Comparison of ENCODE assay signal across 16 mouse cellular contexts in the genomic region with DNA sequence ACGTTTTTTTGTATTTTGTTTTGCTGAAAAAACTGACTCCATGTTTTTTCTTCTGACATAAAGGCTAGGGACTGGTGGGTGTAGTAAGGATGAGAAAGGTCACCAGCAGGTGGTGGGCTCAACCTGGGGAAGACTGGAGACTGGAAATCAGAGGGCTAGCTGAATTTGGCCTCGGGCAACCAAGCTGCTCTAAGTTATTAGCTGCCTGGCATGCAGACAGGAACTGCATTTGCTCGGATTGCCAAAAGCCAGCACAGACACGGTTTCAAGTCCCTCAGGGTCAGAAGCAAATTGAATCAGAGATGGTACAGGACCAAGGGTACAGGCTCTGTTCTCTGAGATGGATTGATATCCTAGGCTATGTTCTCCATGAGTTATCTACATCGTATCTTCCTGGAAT. TPM values are rescaled to one million over a fixed set of nuclear protein-coding genes. Genes with fewer than 3 reads are reported as not detected.
A peak's percentile ranks its signal among the peaks of the same experiment; 100 is the strongest.
DNase-seq lines count a peak whose midpoint lies in the region; ATAC-seq and TF ChIP-seq lines count a peak whose summit lies in the region.
"Had no signal": no experiment of that assay in that cellular context is flagged by ENCODE, and none has a peak within 500 bp of the region (broad histone marks: within the 10 kb centered on the region; RNA-seq: fewer than 3 reads in every experiment).

No protein-coding gene starts in this region.

- H3K27ac ChIP-seq in liver, adult 2 months (replicated peaks; ENCODE audit: insufficient read depth, low read depth, low read length): no peak overlapping the region
- H3K27ac ChIP-seq in liver, postnatal 0 days (ENCODE audit: low read depth): no peak overlapping the region
- no peak overlapping the region for H3K27ac ChIP-seq in neural tube, embryonic 12.5 days
- no peak overlapping the region for H3K27ac ChIP-seq in neural tube, embryonic 15.5 days (replicated peaks)
- H3K27ac ChIP-seq in embryonic facial prominence, embryonic 10.5 days (replicated peaks): no peak overlapping the region
- H3K27ac ChIP-seq: forebrain, embryonic 13.5 days; heart, embryonic 13.5 days; hindbrain, embryonic 12.5 days had no signal

- H3K9ac ChIP-seq in liver, adult 2 months (ENCODE audit: low read depth, low read length): no peak overlapping the region
- H3K9ac ChIP-seq in liver, postnatal 0 days (replicated peaks): no peak overlapping the region
- H3K9ac ChIP-seq in neural tube, embryonic 12.5 days: 0 out of 2 replicates have a peak overlapping the region, but pooled peaks have one; percentile 21
- H3K9ac ChIP-seq in neural tube, embryonic 15.5 days (replicated peaks): no peak overlapping the region
- H3K9ac ChIP-seq: forebrain, embryonic 13.5 days; forebrain, postnatal 0 days; heart, embryonic 13.5 days; hindbrain, embryonic 12.5 days had no signal

- no peak for ATAC-seq in liver, postnatal 0 days
- no peak for ATAC-seq in neural tube, embryonic 12.5 days (ENCODE audit: low FRiP score, low read depth)
- ATAC-seq in neural tube, embryonic 15.5 days (ENCODE audit: low FRiP score): no peak
- ATAC-seq: forebrain, embryonic 13.5 days; forebrain, postnatal 0 days; hindbrain, embryonic 16.5 days had no signal

- WGBS in liver, adult 2 months: 42% methylated on average over 5 of the region's 5 CpGs
- 77% methylated on average over 5 of the region's 5 CpGs for WGBS in liver, postnatal 0 days (ENCODE audit: insufficient replicate concordance)
- WGBS in neural tube, embryonic 12.5 days: 80% methylated on average over 5 of the region's 5 CpGs
- 69% methylated on average over 5 of the region's 5 CpGs for WGBS in neural tube, embryonic 15.5 days
- WGBS in embryonic facial prominence, embryonic 10.5 days: 63% methylated on average over 5 of the region's 5 CpGs

- no peaks in the 10 kb centered on the region for H3K27me3 ChIP-seq in liver, adult 2 months (ENCODE audit: control insufficient read depth, insufficient read depth, low read length)
- H3K27me3 ChIP-seq in liver, postnatal 0 days (ENCODE audit: insufficient read depth, low read length): no peaks in the 10 kb centered on the region
- no peaks in the 10 kb centered on the region for H3K27me3 ChIP-seq in neural tube, embryonic 12.5 days (replicated peaks)
- H3K27me3 ChIP-seq in neural tube, embryonic 15.5 days (replicated peaks): no peaks in the 10 kb centered on the region
- H3K27me3 ChIP-seq in embryonic facial prominence, embryonic 10.5 days (replicated peaks; ENCODE audit: low read depth, poor library complexity, severe bottlenecking): no peaks in the 10 kb centered on the region
- H3K27me3 ChIP-seq: forebrain, embryonic 13.5 days; heart, embryonic 13.5 days; hindbrain, embryonic 12.5 days had no signal

- TF ChIP-seq POLR2A in liver, adult 2 months (IDR thresholded peaks at IDR 0.05; ENCODE audit: extremely low read depth, insufficient read depth, low read length): no peak

- no peaks in the 10 kb centered on the region; the same call in 1 of the 2 replicates for H3K36me3 ChIP-seq in liver, adult 2 months (ENCODE audit: control insufficient read depth, insufficient read depth, low read length)
- H3K36me3 ChIP-seq in liver, postnatal 0 days (replicated peaks; ENCODE audit: insufficient read depth, low read length): no peaks in the 10 kb centered on the region
- no peaks in the 10 kb centered on the region for H3K36me3 ChIP-seq in neural tube, embryonic 12.5 days
- no peaks in the 10 kb centered on the region for H3K36me3 ChIP-seq in neural tube, embryonic 15.5 days
- H3K36me3 ChIP-seq in embryonic facial prominence, embryonic 10.5 days (replicated peaks): no peaks in the 10 kb centered on the region
- H3K36me3 ChIP-seq: heart, embryonic 13.5 days; hindbrain, embryonic 12.5 days had no signal

- H3K4me2 ChIP-seq in liver, postnatal 0 days (ENCODE audit: low read depth, low read length): no peak overlapping the region
- no peak overlapping the region for H3K4me2 ChIP-seq in neural tube, embryonic 12.5 days (replicated peaks)
- no peak overlapping the region for H3K4me2 ChIP-seq in neural tube, embryonic 15.5 days
- H3K4me2 ChIP-seq: forebrain, embryonic 13.5 days; heart, embryonic 13.5 days; hindbrain, embryonic 12.5 days had no signal

- no peak overlapping the region for H3K4me3 ChIP-seq in liver, adult 2 months (ENCODE audit: insufficient read depth, low read depth, low read length)
- H3K4me3 ChIP-seq in liver, postnatal 0 days (ENCODE audit: low read depth, low read length): no peak overlapping the region
- no peak overlapping the region for H3K4me3 ChIP-seq in neural tube, embryonic 12.5 days
- no peak overlapping the region for H3K4me3 ChIP-seq in neural tube, embryonic 15.5 days (replicated peaks)
- no peak overlapping the region for H3K4me3 ChIP-seq in embryonic facial prominence, embryonic 10.5 days
- H3K4me3 ChIP-seq: forebrain, embryonic 13.5 days; heart, embryonic 13.5 days; hindbrain, embryonic 12.5 days had no signal

- H3K9me3 ChIP-seq in liver, postnatal 0 days (ENCODE audit: low read length): no peaks in the 10 kb centered on the region
- no peaks in the 10 kb centered on the region for H3K9me3 ChIP-seq in neural tube, embryonic 12.5 days
- no peaks in the 10 kb centered on the region for H3K9me3 ChIP-seq in neural tube, embryonic 15.5 days (replicated peaks)
- no peaks in the 10 kb centered on the region for H3K9me3 ChIP-seq in embryonic facial prominence, embryonic 10.5 days
- H3K9me3 ChIP-seq: forebrain, embryonic 13.5 days; heart, embryonic 13.5 days; hindbrain, embryonic 12.5 days had no signal

- TF ChIP-seq EP300 in liver, postnatal 0 days (IDR thresholded peaks at IDR 0.05; ENCODE audit: low read depth): no peak

- H3K4me1 ChIP-seq in liver, adult 2 months (ENCODE audit: control insufficient read depth, insufficient read depth, low read length): peaks cover 9% of the 10 kb centered on the region
- peaks cover 4% of the 10 kb centered on the region; the same call in 1 of the 2 replicates for H3K4me1 ChIP-seq in liver, postnatal 0 days (ENCODE audit: insufficient read depth)
- no peaks in the 10 kb centered on the region for H3K4me1 ChIP-seq in neural tube, embryonic 12.5 days
- peaks cover 1% of the 10 kb centered on the region for H3K4me1 ChIP-seq in neural tube, embryonic 15.5 days
- no peaks in the 10 kb centered on the region; the same call in 1 of the 2 replicates for H3K4me1 ChIP-seq in embryonic facial prominence, embryonic 10.5 days
- H3K4me1 ChIP-seq: hindbrain, embryonic 12.5 days had no signal

- H3K79me2 ChIP-seq in liver, adult 2 months (ENCODE audit: control insufficient read depth, insufficient read depth, low read length): peaks cover 5% of the 10 kb centered on the region; the same call in 1 of the 2 replicates

- peak; percentile 55 to 69 for DNase-seq in cerebellum, postnatal 10 days
- no peak for DNase-seq in cerebellum, postnatal 25 days
- DNase-seq in liver, adult 2 months (ENCODE audit: extremely low read depth, low read depth, low spot score): peak; percentile 41
- no peak for DNase-seq in liver, postnatal 0 days
- peak; percentile 14 for DNase-seq in embryonic facial prominence, embryonic 10.5 days (ENCODE audit: low spot score)
- no peak for DNase-seq in heart, adult 9 months (ENCODE audit: low spot score in 2 of 2)
- DNase-seq: cerebellum, postnatal 36 days; forebrain, postnatal 0 days; gastrocnemius, postnatal 25 days; heart, postnatal 36 days had no signal

- TF ChIP-seq CTCF in liver, adult 2 months (IDR thresholded peaks at IDR 0.05; ENCODE audit: low read depth, low read length): no peak
- TF ChIP-seq CTCF in liver, postnatal 0 days (IDR thresholded peaks at IDR 0.05; ENCODE audit: low read depth): no peak

RNA-seq across cellular contexts. Expression of a gene that starts 11.7 kb away (rescaled TPM):
- 9.8 and 9.9 TPM in 2 replicates for total RNA-seq in liver, adult 2 months (2014; rRNA removed)
- 6.3 TPM in 2 replicates for polyA plus RNA-seq in liver, adult 2 months (2012; rRNA removed)
- 6.2 and 6.3 TPM in 2 replicates for polyA plus RNA-seq in liver, postnatal 0 days (2015; fragmentation: Nextera tagmentation; extraction: Ambion mirVana)
- polyA plus RNA-seq in neural tube, embryonic 12.5 days (2016; fragmentation: Nextera tagmentation; extraction: Ambion mirVana): 27.0 and 30.6 TPM in 2 replicates
- 15.7 and 16.2 TPM in 2 replicates for polyA plus RNA-seq in neural tube, embryonic 15.5 days (2015; fragmentation: Nextera tagmentation; extraction: Ambion mirVana)
- polyA plus RNA-seq in embryonic facial prominence, embryonic 10.5 days (2016; fragmentation: Nextera tagmentation; extraction: Ambion mirVana): 22.2 and 23.8 TPM in 2 replicates

Comparison
In these comparisons a context has a peak if more than half of its experiments do, and no peak if none do; other contexts are left out.
1. DNase-seq: peak in cerebellum, postnatal 10 days (2 of 2), liver, adult 2 months (single experiment) and embryonic facial prominence, embryonic 10.5 days (single experiment); none in cerebellum, postnatal 25 days (0 of 2), liver, postnatal 0 days (single experiment) and heart, adult 9 months (0 of 2).